Mouse (Mus musculus): Measurements from ENCODE around the gene Pithd1. TPM values are rescaled to one million over a fixed set of nuclear protein-coding genes. Genes with fewer than 3 reads are reported as not detected.
A peak's percentile ranks its signal among the peaks of the same experiment; 100 is the strongest.

Gene Pithd1
- polyA plus RNA-seq, 1 experiment from 2014 or later, result 66.2 TPM

GRCm38 (mm10) chr4:135966283-135966682 is 20.8 kb downstream of the Pithd1 start:
- WGBS, result 91% methylated on average over 16 of the region's 16 CpGs
- H3K9me3 ChIP-seq, result no peaks in the 10 kb centered on the region
- DNase-seq (ENCODE audit: low spot score), result no peak
- 0 out of 2 replicates have a peak, but pooled peaks cover 6% of the 10 kb centered on the region for H3K27me3 ChIP-seq (replicated peaks; ENCODE audit: low read depth, poor library complexity, severe bottlenecking)
- H3K4me1 ChIP-seq, result peaks cover 40% of the 10 kb centered on the region
- peak overlapping the region; percentile 17; the same call in 1 of the 2 replicates for H3K4me3 ChIP-seq
- H3K36me3 ChIP-seq (replicated peaks), result peaks cover 69% of the 10 kb centered on the region
- no peak overlapping the region for H3K27ac ChIP-seq (replicated peaks)

DNA sequence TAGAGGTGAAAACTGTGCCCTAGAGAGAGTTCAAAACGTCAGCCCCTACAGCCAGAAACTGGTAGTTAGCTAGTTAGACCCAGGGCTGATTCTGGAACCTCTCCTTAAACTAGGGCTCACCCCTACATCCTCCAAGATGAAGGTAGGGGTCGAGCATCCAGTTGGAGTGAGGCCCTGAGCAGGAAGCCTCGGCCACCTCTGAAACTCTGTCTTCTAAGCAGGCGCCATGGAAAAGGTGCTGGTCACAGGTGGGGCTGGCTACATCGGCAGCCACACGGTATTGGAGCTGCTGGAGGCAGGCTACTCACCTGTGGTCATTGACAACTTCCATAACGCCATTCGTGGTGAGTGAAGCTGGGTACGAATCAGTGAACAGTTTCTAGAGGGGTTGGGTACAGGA is 22.0 kb downstream of the Pithd1 start:
- H3K4me1 ChIP-seq, result peaks cover 32% of the 10 kb centered on the region
- H3K9me3 ChIP-seq, result no peaks in the 10 kb centered on the region
- H3K4me3 ChIP-seq, result peak overlapping the region; percentile 83; the same call in 1 of the 2 replicates
- 84% methylated on average over 9 of the region's 9 CpGs for WGBS
- DNase-seq (ENCODE audit: low spot score), result no peak
- peaks cover 67% of the 10 kb centered on the region for H3K36me3 ChIP-seq (replicated peaks)
- H3K27ac ChIP-seq (replicated peaks), result no peak overlapping the region
- H3K27me3 ChIP-seq (replicated peaks; ENCODE audit: low read depth, poor library complexity, severe bottlenecking), result 0 out of 2 replicates have a peak, but pooled peaks cover 6% of the 10 kb centered on the region

GRCm38 (mm10) chr4:135964426-135964825 is 22.6 kb downstream of the Pithd1 start:
- Histone ChIP-seq H3K4me3 (peak overlapping the region; percentile 83), H3K36me3 (replicated peaks) (peaks cover 67% of the 10 kb centered on the region), H3K27me3 (replicated peaks; ENCODE audit: low read depth, poor library complexity, severe bottlenecking) (0 out of 2 replicates have a peak, but pooled peaks cover 6% of the 10 kb centered on the region), H3K9me3 (no peaks in the 10 kb centered on the region), H3K27ac (replicated peaks) (peak overlapping the region; percentile 93), H3K4me1 (peaks cover 32% of the 10 kb centered on the region)
- DNase-seq (ENCODE audit: low spot score), result no peak
- WGBS, result 5% methylated on average over 12 of the region's 12 CpGs

GRCm38 (mm10) chr4:135963457-135964193 is 23.4 kb downstream of the Pithd1 start, which contains the start of gene Gale:
Gale (plus strand) TSS chr4:135963727.
- Histone ChIP-seq H3K9me3 (no peaks in the 10 kb centered on the region), H3K27ac (replicated peaks) (peak within 1 kb of the TSS; percentile 93), H3K4me3 (peak within 1 kb of the TSS; percentile 83), H3K27me3 (replicated peaks; ENCODE audit: low read depth, poor library complexity, severe bottlenecking) (0 out of 2 replicates have a peak, but pooled peaks cover 6% of the 10 kb centered on the region), H3K36me3 (replicated peaks) (peaks cover 67% of the 10 kb centered on the region), H3K4me1 (peaks cover 29% of the 10 kb centered on the region)
- peak; percentile 98 for DNase-seq (ENCODE audit: low spot score)
- under 1% methylated on average over 56 of the region's 56 CpGs for WGBS

- peaks cover 67% of the 10 kb centered on the region for H3K36me3 ChIP-seq (replicated peaks)
- H3K4me1 ChIP-seq, result peaks cover 24% of the 10 kb centered on the region
- H3K27me3 ChIP-seq (replicated peaks; ENCODE audit: low read depth, poor library complexity, severe bottlenecking), result 0 out of 2 replicates have a peak, but pooled peaks cover 6% of the 10 kb centered on the region
- whole genome bisulfite sequencing, result 7% methylated on average over 15 of the region's 15 CpGs
- peak overlapping the region; percentile 93 for H3K27ac ChIP-seq (replicated peaks)
- DNase-seq (ENCODE audit: low spot score), result no peak
- H3K4me3 ChIP-seq, result peak overlapping the region; percentile 83
- H3K9me3 ChIP-seq, result no peaks in the 10 kb centered on the region
Measured at GRCm38 (mm10) chr4:135962946-135963345, 24.1 kb downstream of the Pithd1 start.

DNA sequence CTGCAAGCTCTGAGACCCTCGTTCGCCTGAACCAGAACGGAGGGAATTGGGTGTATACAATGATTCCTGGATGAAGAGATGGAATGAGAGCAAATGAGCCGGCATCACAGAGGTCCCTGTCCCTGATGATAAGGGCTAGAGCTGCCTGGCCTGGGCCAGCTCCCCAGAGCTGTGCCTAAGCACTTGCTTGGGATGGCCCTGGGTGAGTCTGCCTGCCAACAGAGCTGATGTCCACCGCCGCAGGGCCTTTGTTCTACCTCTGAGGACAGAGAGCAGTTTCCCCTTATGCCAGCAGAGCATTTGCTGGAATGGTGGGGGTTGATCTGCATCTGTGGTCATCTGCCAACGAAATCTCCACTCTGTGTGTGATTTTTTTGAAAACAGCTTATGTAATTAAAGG is 24.9 kb downstream of the Pithd1 start:
- no peaks in the 10 kb centered on the region for H3K9me3 ChIP-seq
- H3K4me3 ChIP-seq, result peak overlapping the region; percentile 83; the same call in 1 of the 2 replicates
- 85% methylated on average over 7 of the region's 7 CpGs for WGBS
- no peak for DNase-seq (ENCODE audit: low spot score)
- H3K36me3 ChIP-seq (replicated peaks), result peaks cover 64% of the 10 kb centered on the region
- peaks cover 24% of the 10 kb centered on the region for H3K4me1 ChIP-seq
- 0 out of 2 replicates have a peak, but pooled peaks cover 6% of the 10 kb centered on the region for H3K27me3 ChIP-seq (replicated peaks; ENCODE audit: low read depth, poor library complexity, severe bottlenecking)
- H3K27ac ChIP-seq (replicated peaks), result no peak overlapping the region

GRCm38 (mm10) chr4:135961709-135962108 is 25.4 kb downstream of the Pithd1 start:
- DNase-seq (ENCODE audit: low spot score), result no peak
- 0 out of 2 replicates have a peak, but pooled peaks cover 6% of the 10 kb centered on the region for H3K27me3 ChIP-seq (replicated peaks; ENCODE audit: low read depth, poor library complexity, severe bottlenecking)
- H3K9me3 ChIP-seq, result no peaks in the 10 kb centered on the region
- 0 out of 2 replicates have a peak overlapping the region, but pooled peaks have one; percentile 11 for H3K4me3 ChIP-seq
- WGBS, result 89% methylated on average over 5 of the region's 5 CpGs
- H3K4me1 ChIP-seq, result peaks cover 24% of the 10 kb centered on the region
- no peak overlapping the region for H3K27ac ChIP-seq (replicated peaks)
- H3K36me3 ChIP-seq (replicated peaks), result peaks cover 59% of the 10 kb centered on the region

DNA sequence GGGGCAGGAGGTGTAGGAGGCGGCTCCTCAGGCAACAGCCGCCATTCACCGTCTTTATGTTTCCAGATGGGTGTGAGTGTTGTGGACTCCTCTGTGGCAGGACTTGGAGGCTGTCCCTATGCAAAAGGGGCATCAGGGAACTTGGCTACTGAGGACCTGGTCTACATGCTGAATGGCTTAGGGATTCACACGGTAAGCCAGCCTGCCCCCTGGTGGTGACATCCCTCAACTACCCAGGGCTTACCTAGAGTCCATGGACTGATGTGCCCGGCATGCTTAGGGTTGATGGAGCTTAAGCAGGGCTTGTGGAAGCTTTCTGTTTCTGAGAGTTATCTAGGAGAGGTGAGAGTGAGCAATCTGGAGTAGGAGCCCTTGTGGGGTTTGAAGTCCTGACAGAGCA is 26.3 kb downstream of the Pithd1 start:
- peak; percentile 86 for DNase-seq (ENCODE audit: low spot score)
- no peaks in the 10 kb centered on the region for H3K9me3 ChIP-seq

GRCm38 (mm10) chr4:135958354-135958753 is 28.7 kb downstream of the Pithd1 start:
- no peak overlapping the region for H3K4me3 ChIP-seq
- H3K36me3 ChIP-seq (replicated peaks), result peaks cover 59% of the 10 kb centered on the region
- H3K27ac ChIP-seq (replicated peaks), result no peak overlapping the region
- no peaks in the 10 kb centered on the region for H3K9me3 ChIP-seq
- DNase-seq (ENCODE audit: low spot score), result no peak
- peaks cover 9% of the 10 kb centered on the region for H3K4me1 ChIP-seq
- no peaks in the 10 kb centered on the region for H3K27me3 ChIP-seq (replicated peaks; ENCODE audit: low read depth, poor library complexity, severe bottlenecking)
- WGBS, result 59% methylated on average over 8 of the region's 8 CpGs

More for the DNA sequence above, 26.3 kb downstream of the Pithd1 start:
- Histone ChIP-seq H3K4me1 (peaks cover 24% of the 10 kb centered on the region), H3K36me3 (replicated peaks) (peaks cover 59% of the 10 kb centered on the region), H3K27me3 (replicated peaks; ENCODE audit: low read depth, poor library complexity, severe bottlenecking) (0 out of 2 replicates have a peak, but pooled peaks cover 6% of the 10 kb centered on the region), H3K4me3 (no peak overlapping the region), H3K27ac (replicated peaks) (no peak overlapping the region)
- 25% methylated on average over 5 of the region's 5 CpGs for WGBS

GRCm38 (mm10) chr4:135955886-135956285 is 31.2 kb downstream of the Pithd1 start:
- Histone ChIP-seq H3K27me3 (replicated peaks; ENCODE audit: low read depth, poor library complexity, severe bottlenecking) (no peaks in the 10 kb centered on the region), H3K4me3 (no peak overlapping the region), H3K4me1 (no peaks in the 10 kb centered on the region), H3K27ac (replicated peaks) (no peak overlapping the region), H3K9me3 (peaks cover 6% of the 10 kb centered on the region; the same call in 1 of the 2 replicates), H3K36me3 (replicated peaks) (peaks cover 71% of the 10 kb centered on the region)
- 86% methylated on average over 9 of the region's 9 CpGs for WGBS
- DNase-seq (ENCODE audit: low spot score), result no peak

DNA sequence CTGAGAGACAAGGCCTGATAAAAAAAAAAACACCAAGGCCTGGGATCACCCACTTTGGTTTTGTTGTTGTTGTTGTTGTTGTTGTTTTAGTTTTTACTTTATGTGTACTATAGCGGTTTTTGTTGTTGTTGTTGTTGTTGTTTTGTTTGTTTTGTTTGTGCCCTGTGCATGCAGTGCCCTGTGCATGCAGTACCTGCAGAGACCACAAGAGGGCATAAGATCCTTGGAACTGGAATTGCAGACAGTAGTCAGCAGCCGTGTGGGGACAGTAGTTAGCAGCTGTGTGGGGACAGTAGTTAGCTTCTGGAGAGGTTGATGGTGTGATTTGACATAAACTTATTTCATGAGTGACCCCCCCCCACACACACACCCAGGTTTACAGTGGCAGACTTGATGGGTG is 32.8 kb downstream of the Pithd1 start:
- Histone ChIP-seq H3K4me3 (no peak overlapping the region), H3K27ac (replicated peaks) (no peak overlapping the region), H3K4me1 (no peaks in the 10 kb centered on the region), H3K27me3 (replicated peaks; ENCODE audit: low read depth, poor library complexity, severe bottlenecking) (no peaks in the 10 kb centered on the region), H3K36me3 (replicated peaks) (peaks cover 64% of the 10 kb centered on the region), H3K9me3 (peaks cover 6% of the 10 kb centered on the region; the same call in 1 of the 2 replicates)
- WGBS, result 14% methylated on average over 2 of the region's 2 CpGs
- peak; percentile 76 for DNase-seq (ENCODE audit: low spot score)

GRCm38 (mm10) chr4:135953179-135953578 is 33.9 kb downstream of the Pithd1 start:
- H3K36me3 ChIP-seq (replicated peaks), result peaks cover 57% of the 10 kb centered on the region
- H3K4me3 ChIP-seq, result no peak overlapping the region
- 87% methylated on average over 3 of the region's 3 CpGs for WGBS
- H3K27me3 ChIP-seq (replicated peaks; ENCODE audit: low read depth, poor library complexity, severe bottlenecking), result no peaks in the 10 kb centered on the region
- H3K4me1 ChIP-seq, result 0 out of 2 replicates have a peak, but pooled peaks cover under 1% of the 10 kb centered on the region
- no peak overlapping the region for H3K27ac ChIP-seq (replicated peaks)
- peaks cover 6% of the 10 kb centered on the region; the same call in 1 of the 2 replicates for H3K9me3 ChIP-seq
- no peak for DNase-seq (ENCODE audit: low spot score)
